Mouse (Mus musculus) intestine, embryonic 15.5 days (tissue): ENCODE data around the gene Six5. TPM values are rescaled to one million over a fixed set of nuclear protein-coding genes. Genes with fewer than 3 reads are reported as not detected.
A peak's percentile ranks its signal among the peaks of the same experiment; 100 is the strongest.
"Not testable (repeated sequence)": the region's sequence is repeated elsewhere in the genome, so short reads cannot be mapped to it uniquely, and the experiment has no call there.

Experiments used
- ATAC-seq: fragments of 200-750 bp; cut with Nextera tagmentation; 2 replicates; pipeline ENCODE4 v1.8.0; 2017; ENCODE audit warnings: moderate TSS enrichment, moderate library complexity
- H3K27ac ChIP-seq: fragments of 300-500 bp; sonication (generic); 2 replicates; pipeline ENCODE4 v1.5.1; 2015; ENCODE audit warnings: mild to moderate bottlenecking, inconsistent platforms
- H3K27me3 ChIP-seq: fragments of 300-500 bp; sonication (generic); replicated peaks from 2 replicates; pipeline ENCODE4 v1.6.1; 2015; ENCODE audit warnings: inconsistent platforms
- H3K36me3 ChIP-seq: fragments of 300-500 bp; sonication (generic); 2 replicates; pipeline ENCODE4 v1.6.1; 2015; ENCODE audit warnings: inconsistent platforms
- H3K4me1 ChIP-seq: fragments of 300-500 bp; sonication (generic); replicated peaks from 2 replicates; pipeline ENCODE4 v1.6.1; 2015; ENCODE audit warnings: inconsistent platforms
- H3K4me2 ChIP-seq: fragments of 300-500 bp; sonication (generic); replicated peaks from 2 replicates; pipeline ENCODE4 v1.6.1; 2015; ENCODE audit warnings: mild to moderate bottlenecking, inconsistent platforms
- H3K4me3 ChIP-seq: fragments of 300-500 bp; sonication (generic); replicated peaks from 2 replicates; pipeline ENCODE4 v1.5.1; 2015; ENCODE audit warnings: inconsistent platforms
- H3K9ac ChIP-seq: fragments of 300-500 bp; sonication (generic); 2 replicates; pipeline ENCODE4 v1.6.1; 2015; ENCODE audit warnings: inconsistent platforms
- H3K9me3 ChIP-seq: fragments of 300-500 bp; sonication (generic); 2 replicates; pipeline ENCODE4 v1.6.1; 2016; ENCODE audit warnings: inconsistent platforms
- WGBS: fragments of 180-500 bp; shearing (Covaris S2); methylation state at CpG from one replicate; pipeline ENCODE4 v1.1.7; 2015; 5-methylcytosine and 5-hydroxymethylcytosine counted together
- polyA plus RNA-seq: library from polyadenylated mRNA; unstranded; fragments of >200 nt; fragmentation: Nextera tagmentation; extraction: Ambion mirVana; gene quantifications from 2 replicates; pipeline ENCODE4 v1.2.1, GENCODE M21; 2015

Six5 gene
- polyA plus RNA-seq, 1 experiment from 2014 or later = 8.8 TPM

GRCm38 (mm10) chr7:19055108-19055507 lies 39.3 kb upstream of the Six5 start:
- Histone ChIP-seq H3K27ac (no peak overlapping the region), H3K9ac (no peak overlapping the region), H3K9me3 (no peaks in the 10 kb centered on the region), H3K4me1 (peaks cover 9% of the 10 kb centered on the region; the same call in 1 of the 2 replicates), H3K4me2 (no peak overlapping the region), H3K36me3 (peaks cover 11% of the 10 kb centered on the region), H3K27me3 (no peaks in the 10 kb centered on the region), H3K4me3 (no peak overlapping the region)
- 88% methylated on average over 8 of the region's 8 CpGs for WGBS
- ATAC-seq = no peak

GRCm38 (mm10) chr7:19057405-19057804 lies 37.0 kb upstream of the Six5 start:
- H3K36me3 ChIP-seq = no peaks in the 10 kb centered on the region
- no peak for ATAC-seq
- no peak overlapping the region for H3K4me2 ChIP-seq
- WGBS = 90% methylated on average over 10 of the region's 10 CpGs
- H3K9me3 ChIP-seq = no peaks in the 10 kb centered on the region
- no peak overlapping the region for H3K9ac ChIP-seq
- no peaks in the 10 kb centered on the region for H3K27me3 ChIP-seq
- no peak overlapping the region for H3K27ac ChIP-seq
- H3K4me3 ChIP-seq = no peak overlapping the region
- H3K4me1 ChIP-seq = peaks cover 9% of the 10 kb centered on the region; the same call in 1 of the 2 replicates

- H3K36me3 ChIP-seq = no peaks in the 10 kb centered on the region
- no peak overlapping the region for H3K9ac ChIP-seq
- H3K27ac ChIP-seq = no peak overlapping the region
- 57% methylated on average over 13 of the region's 13 CpGs for WGBS
- H3K4me3 ChIP-seq = no peak overlapping the region
- no peaks in the 10 kb centered on the region for H3K9me3 ChIP-seq
- H3K4me2 ChIP-seq = peak overlapping the region; percentile 34; the same call in 1 of the 2 replicates
- H3K27me3 ChIP-seq = peaks cover 33% of the 10 kb centered on the region
- no peaks in the 10 kb centered on the region for H3K4me1 ChIP-seq
- ATAC-seq = no peak
Measured at GRCm38 (mm10) chr7:19065896-19066295, 28.5 kb upstream of the Six5 start.

GRCm38 (mm10) chr7:19067063-19067462 lies 27.3 kb upstream of the Six5 start:
- ATAC-seq = no peak
- Histone ChIP-seq H3K9ac (no peak overlapping the region), H3K4me1 (no peaks in the 10 kb centered on the region), H3K4me2 (no peak overlapping the region), H3K27ac (no peak overlapping the region), H3K4me3 (no peak overlapping the region), H3K36me3 (no peaks in the 10 kb centered on the region), H3K9me3 (no peaks in the 10 kb centered on the region), H3K27me3 (peaks cover 33% of the 10 kb centered on the region)
- 41% methylated on average over 14 of the region's 14 CpGs for WGBS

- H3K27me3 ChIP-seq = peaks cover 33% of the 10 kb centered on the region
- no peaks in the 10 kb centered on the region for H3K4me1 ChIP-seq
- 64% methylated on average over 13 of the region's 14 CpGs for WGBS
- H3K4me3 ChIP-seq = no peak overlapping the region
- H3K9ac ChIP-seq = no peak overlapping the region
- no peaks in the 10 kb centered on the region for H3K36me3 ChIP-seq
- no peak overlapping the region for H3K27ac ChIP-seq
- no peak overlapping the region for H3K4me2 ChIP-seq
- no peak for ATAC-seq
- H3K9me3 ChIP-seq = no peaks in the 10 kb centered on the region
Measured at GRCm38 (mm10) chr7:19067935-19068334, 26.5 kb upstream of the Six5 start.

- H3K4me1 ChIP-seq = no peaks in the 10 kb centered on the region
- H3K27me3 ChIP-seq = peaks cover 33% of the 10 kb centered on the region
- H3K27ac ChIP-seq = no peak overlapping the region
- no peak overlapping the region for H3K9ac ChIP-seq
- no peak for ATAC-seq
- H3K4me3 ChIP-seq = no peak overlapping the region
- no peak overlapping the region for H3K4me2 ChIP-seq
- WGBS = 3% methylated on average over 2 of the region's 2 CpGs
- no peaks in the 10 kb centered on the region for H3K36me3 ChIP-seq
- H3K9me3 ChIP-seq = no peaks in the 10 kb centered on the region
Measured at GRCm38 (mm10) chr7:19068707-19069106, 25.7 kb upstream of the Six5 start.

GRCm38 (mm10) chr7:19069500-19069899 lies 24.9 kb upstream of the Six5 start:
- Histone ChIP-seq H3K9ac (no peak overlapping the region), H3K4me3 (no peak overlapping the region), H3K4me1 (no peaks in the 10 kb centered on the region), H3K27me3 (peaks cover 29% of the 10 kb centered on the region), H3K36me3 (no peaks in the 10 kb centered on the region), H3K27ac (no peak overlapping the region), H3K4me2 (no peak overlapping the region), H3K9me3 (no peaks in the 10 kb centered on the region)
- 55% methylated on average over 3 of the region's 3 CpGs for WGBS
- no peak for ATAC-seq

GRCm38 (mm10) chr7:19071024-19071423 lies 23.4 kb upstream of the Six5 start:
- H3K4me1 ChIP-seq, H3K9ac ChIP-seq, H3K9me3 ChIP-seq, ATAC-seq, H3K27ac ChIP-seq, H3K4me3 ChIP-seq, H3K36me3 ChIP-seq, H3K4me2 ChIP-seq: not testable (repeated sequence)
- peaks cover 14% of the 10 kb centered on the region for H3K27me3 ChIP-seq
- 49% methylated on average over 3 of the region's 3 CpGs for WGBS

- no peak for ATAC-seq
- H3K4me2 ChIP-seq = no peak overlapping the region
- no peak overlapping the region for H3K27ac ChIP-seq
- no peak overlapping the region for H3K9ac ChIP-seq
- H3K9me3 ChIP-seq = no peaks in the 10 kb centered on the region
- H3K27me3 ChIP-seq = no peaks in the 10 kb centered on the region
- peaks cover 7% of the 10 kb centered on the region; the same call in 1 of the 2 replicates for H3K36me3 ChIP-seq
- WGBS = 73% methylated on average over 9 of the region's 9 CpGs
- no peak overlapping the region for H3K4me3 ChIP-seq
- H3K4me1 ChIP-seq = peaks cover 20% of the 10 kb centered on the region
Measured at GRCm38 (mm10) chr7:19073504-19073903, 20.9 kb upstream of the Six5 start.

- no peak overlapping the region for H3K4me2 ChIP-seq
- H3K36me3 ChIP-seq = peaks cover 11% of the 10 kb centered on the region; the same call in 1 of the 2 replicates
- H3K27me3 ChIP-seq = no peaks in the 10 kb centered on the region
- WGBS = 92% methylated on average over 6 of the region's 6 CpGs
- H3K4me1 ChIP-seq = peaks cover 20% of the 10 kb centered on the region
- no peak overlapping the region for H3K9ac ChIP-seq
- H3K27ac ChIP-seq = no peak overlapping the region
- H3K9me3 ChIP-seq = no peaks in the 10 kb centered on the region
- no peak for ATAC-seq
- no peak overlapping the region for H3K4me3 ChIP-seq
Measured at GRCm38 (mm10) chr7:19074494-19074893, 19.9 kb upstream of the Six5 start.

GRCm38 (mm10) chr7:19075231-19075630 lies 19.2 kb upstream of the Six5 start:
- ATAC-seq = no peak
- H3K4me1 ChIP-seq = peaks cover 20% of the 10 kb centered on the region
- H3K9ac ChIP-seq = peak overlapping the region; percentile 26; the same call in 1 of the 2 replicates
- H3K9me3 ChIP-seq = no peaks in the 10 kb centered on the region
- H3K36me3 ChIP-seq = peaks cover 14% of the 10 kb centered on the region
- 49% methylated on average over 5 of the region's 5 CpGs for WGBS
- H3K4me2 ChIP-seq = peak overlapping the region; percentile 78
- no peak overlapping the region for H3K27ac ChIP-seq
- H3K4me3 ChIP-seq = peak overlapping the region; percentile 91
- H3K27me3 ChIP-seq = no peaks in the 10 kb centered on the region

- H3K27me3 ChIP-seq = no peaks in the 10 kb centered on the region
- H3K27ac ChIP-seq = peak within 1 kb of the TSS; percentile 78
- H3K9me3 ChIP-seq = no peaks in the 10 kb centered on the region
- H3K4me1 ChIP-seq = peaks cover 20% of the 10 kb centered on the region
- peaks cover 20% of the 10 kb centered on the region for H3K36me3 ChIP-seq
- ATAC-seq = peak; percentile 98
- H3K4me3 ChIP-seq = peak within 1 kb of the TSS; percentile 91
- peak within 1 kb of the TSS; percentile 78 for H3K4me2 ChIP-seq
- H3K9ac ChIP-seq = peak within 1 kb of the TSS; percentile 97
- 1% methylated on average over 66 of the region's 91 CpGs for WGBS
Measured at GRCm38 (mm10) chr7:19075723-19076585, 18.4 kb upstream of the Six5 start, which contains the start of gene Dmwd. Dmwd (plus strand) TSS chr7:19076227.

GRCm38 (mm10) chr7:19076586-19076991 lies 17.8 kb upstream of the Six5 start:
- Histone ChIP-seq H3K27ac (peak overlapping the region; percentile 78), H3K36me3 (peaks cover 26% of the 10 kb centered on the region), H3K4me2 (peak overlapping the region; percentile 78), H3K9ac (peak overlapping the region; percentile 97), H3K27me3 (no peaks in the 10 kb centered on the region), H3K9me3 (no peaks in the 10 kb centered on the region), H3K4me3 (peak overlapping the region; percentile 91), H3K4me1 (peaks cover 20% of the 10 kb centered on the region)
- 1% methylated on average over 22 of the region's 22 CpGs for WGBS
- ATAC-seq = no peak
